Comparison of ENCODE assay signal across 11 mouse cellular contexts in genomic region chr2:93961716-93962115, GRCm38 (mm10). TPM values are rescaled to one million over a fixed set of nuclear protein-coding genes. Genes with fewer than 3 reads are reported as not detected.
DNase-seq lines count a peak whose midpoint lies in the region; ATAC-seq and TF ChIP-seq lines count a peak whose summit lies in the region.
"Had no signal": no experiment of that assay in that cellular context is flagged by ENCODE, and none has a peak within 500 bp of the region (broad histone marks: within the 10 kb centered on the region; RNA-seq: fewer than 3 reads in every experiment).

No protein-coding gene starts in this region.

- 66% methylated on average over 8 of the region's 8 CpGs for WGBS in heart, embryonic 10.5 days
- WGBS in kidney, adult 2 months, result 69% methylated on average over 8 of the region's 8 CpGs
- WGBS in neural tube, embryonic 15.5 days, result 79% methylated on average over 8 of the region's 8 CpGs
- 81% methylated on average over 8 of the region's 8 CpGs for WGBS in forebrain, embryonic 12.5 days

- H3K27me3 ChIP-seq in heart, embryonic 10.5 days (ENCODE audit: insufficient read depth, poor library complexity, severe bottlenecking), result peaks cover 58% of the 10 kb centered on the region
- no peaks in the 10 kb centered on the region for H3K27me3 ChIP-seq in testis, adult 2 months (ENCODE audit: control insufficient read depth, insufficient read depth, low read length)
- no peaks in the 10 kb centered on the region; the same call in 1 of the 2 replicates for H3K27me3 ChIP-seq in kidney, adult 2 months (replicated peaks; ENCODE audit: control insufficient read depth, insufficient read depth, low read length)
- peaks cover 2% of the 10 kb centered on the region; the same call in 1 of the 2 replicates for H3K27me3 ChIP-seq in neural tube, embryonic 15.5 days (replicated peaks)
- H3K27me3 ChIP-seq in forebrain, embryonic 12.5 days, result peaks cover 7% of the 10 kb centered on the region; the same call in 1 of the 2 replicates

- no peak overlapping the region for H3K4me2 ChIP-seq in neural tube, embryonic 15.5 days
- H3K4me2 ChIP-seq in forebrain, embryonic 12.5 days, result no peak overlapping the region
- H3K4me2 ChIP-seq: heart, embryonic 13.5 days; liver, embryonic 13.5 days had no signal

- H3K36me3 ChIP-seq in heart, embryonic 10.5 days, result no peaks in the 10 kb centered on the region
- no peaks in the 10 kb centered on the region for H3K36me3 ChIP-seq in testis, adult 2 months (ENCODE audit: control insufficient read depth, insufficient read depth, low read length)
- no peaks in the 10 kb centered on the region for H3K36me3 ChIP-seq in kidney, adult 2 months (ENCODE audit: control insufficient read depth, insufficient read depth, low read length)
- H3K36me3 ChIP-seq in neural tube, embryonic 15.5 days, result no peaks in the 10 kb centered on the region
- no peaks in the 10 kb centered on the region for H3K36me3 ChIP-seq in forebrain, embryonic 12.5 days (replicated peaks)
- H3K36me3 ChIP-seq: heart, embryonic 13.5 days; liver, embryonic 13.5 days had no signal

- H3K9ac ChIP-seq in neural tube, embryonic 15.5 days (replicated peaks), result no peak overlapping the region
- no peak overlapping the region for H3K9ac ChIP-seq in forebrain, embryonic 12.5 days
- H3K9ac ChIP-seq: heart, embryonic 13.5 days; liver, embryonic 13.5 days had no signal

- H3K27ac ChIP-seq in heart, embryonic 10.5 days, result no peak overlapping the region
- peak overlapping the region; percentile 80 for H3K27ac ChIP-seq in testis, adult 2 months (ENCODE audit: control insufficient read depth, insufficient read depth, low read depth, low read length)
- peak overlapping the region; percentile 62; the same call in 1 of the 2 replicates for H3K27ac ChIP-seq in kidney, adult 2 months (ENCODE audit: insufficient read depth, low read depth, low read length)
- H3K27ac ChIP-seq in neural tube, embryonic 15.5 days (replicated peaks), result no peak overlapping the region
- no peak overlapping the region for H3K27ac ChIP-seq in forebrain, embryonic 12.5 days
- H3K27ac ChIP-seq: heart, embryonic 13.5 days; liver, embryonic 13.5 days had no signal

- peak; percentile 98 for DNase-seq in heart, adult 11 months
- no peak for DNase-seq in heart, embryonic 10.5 days (ENCODE audit: low spot score)
- DNase-seq in testis, postnatal 14 days (ENCODE audit: low spot score), result no peak
- peak; percentile 78 for DNase-seq in kidney, adult 2 months
- DNase-seq in B cell, adult 2 months, result no peak
- DNase-seq: liver, embryonic 13.5 days; retina, postnatal 1 day had no signal

- no peak overlapping the region for H3K4me3 ChIP-seq in heart, embryonic 10.5 days
- peak overlapping the region; percentile 14 for H3K4me3 ChIP-seq in testis, adult 2 months (ENCODE audit: control insufficient read depth, low read depth, low read length)
- no peak overlapping the region for H3K4me3 ChIP-seq in kidney, adult 2 months (ENCODE audit: insufficient read depth, low read depth, low read length)
- H3K4me3 ChIP-seq in neural tube, embryonic 15.5 days (replicated peaks), result no peak overlapping the region
- H3K4me3 ChIP-seq in forebrain, embryonic 12.5 days (replicated peaks), result no peak overlapping the region
- H3K4me3 ChIP-seq: heart, embryonic 13.5 days; liver, embryonic 13.5 days had no signal

- H3K4me1 ChIP-seq in heart, embryonic 10.5 days, result peaks cover 6% of the 10 kb centered on the region
- H3K4me1 ChIP-seq in testis, adult 2 months (ENCODE audit: control insufficient read depth, insufficient read depth, low read length), result peaks cover 19% of the 10 kb centered on the region
- no peaks in the 10 kb centered on the region for H3K4me1 ChIP-seq in kidney, adult 2 months (ENCODE audit: control insufficient read depth, insufficient read depth, low read length)
- H3K4me1 ChIP-seq in neural tube, embryonic 15.5 days, result peaks cover 25% of the 10 kb centered on the region
- peaks cover 31% of the 10 kb centered on the region for H3K4me1 ChIP-seq in forebrain, embryonic 12.5 days

- no peak for TF ChIP-seq POLR2A in testis, adult 2 months (IDR thresholded peaks at IDR 0.05; ENCODE audit: control insufficient read depth, low read depth, low read length)
- TF ChIP-seq POLR2A in kidney, adult 2 months (IDR thresholded peaks at IDR 0.05; ENCODE audit: low read depth, low read length), result no peak

- H3K9me3 ChIP-seq in heart, embryonic 10.5 days, result no peaks in the 10 kb centered on the region
- no peaks in the 10 kb centered on the region for H3K9me3 ChIP-seq in neural tube, embryonic 15.5 days (replicated peaks)
- no peaks in the 10 kb centered on the region for H3K9me3 ChIP-seq in forebrain, embryonic 12.5 days
- H3K9me3 ChIP-seq: heart, embryonic 13.5 days; liver, embryonic 13.5 days had no signal

- no peak for ATAC-seq in neural tube, embryonic 15.5 days (ENCODE audit: low FRiP score)
- ATAC-seq in forebrain, embryonic 12.5 days (ENCODE audit: low FRiP score), result no peak

- no peak for TF ChIP-seq CTCF in testis, adult 2 months (IDR thresholded peaks at IDR 0.05; ENCODE audit: control insufficient read depth, insufficient read depth, insufficient replicate concordance, low read depth, low read length)
- TF ChIP-seq CTCF in kidney, adult 2 months (conservative IDR thresholded peaks at IDR 0.05; ENCODE audit: insufficient read depth, insufficient read length, low read depth, low read length), result no peak

RNA-seq across cellular contexts. Expression of gene Gm13889, which starts 4.7 kb away (rescaled TPM):
- 2.6 and 3.1 TPM in 2 replicates for polyA plus RNA-seq in heart, embryonic 10.5 days (2016; fragmentation: Nextera tagmentation; extraction: Ambion mirVana)
- polyA plus RNA-seq in testis, adult 2 months (2012; rRNA removed), result 7.6 and 8.3 TPM in 2 replicates
- 12.2 and 14.9 TPM in 2 replicates for polyA plus RNA-seq in kidney, adult 2 months (2012; rRNA removed)
- polyA plus RNA-seq in neural tube, embryonic 15.5 days (2015; fragmentation: Nextera tagmentation; extraction: Ambion mirVana), result 8.8 and 10.8 TPM in 2 replicates
- polyA plus RNA-seq in forebrain, embryonic 12.5 days (2016; fragmentation: Nextera tagmentation; extraction: Ambion mirVana), result 22.1 and 25.3 TPM in 2 replicates

RNA-seq across cellular contexts. Expression of gene Gm27027, which starts 34.4 kb away (rescaled TPM):
- not detected in 2 replicates for polyA plus RNA-seq in heart, embryonic 10.5 days (2016; fragmentation: Nextera tagmentation; extraction: Ambion mirVana)
- not detected in 2 replicates for polyA plus RNA-seq in testis, adult 2 months (2012; rRNA removed)
- not detected in 2 replicates for polyA plus RNA-seq in kidney, adult 2 months (2012; rRNA removed)
- not detected in 2 replicates for polyA plus RNA-seq in neural tube, embryonic 15.5 days (2015; fragmentation: Nextera tagmentation; extraction: Ambion mirVana)
- polyA plus RNA-seq in forebrain, embryonic 12.5 days (2016; fragmentation: Nextera tagmentation; extraction: Ambion mirVana), result not detected in 2 replicates
- polyA plus RNA-seq: heart, embryonic 13.5 days; liver, embryonic 13.5 days had no signal

RNA-seq across cellular contexts. Expression of gene Alkbh3, which starts 48.9 kb away (rescaled TPM):
- 66.2 and 74.0 TPM in 2 replicates for polyA plus RNA-seq in heart, embryonic 10.5 days (2016; fragmentation: Nextera tagmentation; extraction: Ambion mirVana)
- 164 and 167 TPM in 2 replicates for polyA plus RNA-seq in testis, adult 2 months (2012; rRNA removed)
- 59.8 and 62.3 TPM in 2 replicates for polyA plus RNA-seq in kidney, adult 2 months (2012; rRNA removed)
- polyA plus RNA-seq in neural tube, embryonic 15.5 days (2015; fragmentation: Nextera tagmentation; extraction: Ambion mirVana), result 44.4 and 47.2 TPM in 2 replicates
- 52.3 and 55.9 TPM in 2 replicates for polyA plus RNA-seq in forebrain, embryonic 12.5 days (2016; fragmentation: Nextera tagmentation; extraction: Ambion mirVana)

Comparison
In these comparisons a context has a peak if more than half of its experiments do, and no peak if none do; other contexts are left out.
1. DNase-seq: peak in heart, adult 11 months (single experiment) and kidney, adult 2 months (single experiment); none in heart, embryonic 10.5 days (single experiment), testis, postnatal 14 days (single experiment) and B cell, adult 2 months (0 of 2).
2. H3K27ac ChIP-seq: peak in testis, adult 2 months (single experiment) and kidney, adult 2 months (single experiment); none in heart, embryonic 10.5 days (single experiment), neural tube, embryonic 15.5 days (single experiment) and forebrain, embryonic 12.5 days (single experiment).